Mouse (Mus musculus) kidney, embryonic 15.5 days (tissue): ENCODE results near the gene Fam81b. TPM values are rescaled to one million over a fixed set of nuclear protein-coding genes. Genes with fewer than 3 reads are reported as not detected.

ENCODE experiments used
- ATAC-seq: fragments of 200-750 bp; cut with Nextera tagmentation; replicated peaks from 2 replicates; pipeline ENCODE4 v1.8.0; 2017; ENCODE audit warnings: moderate TSS enrichment; ENCODE audit not compliant: low FRiP score
- H3K27ac ChIP-seq: fragments of 300-500 bp; sonication (generic); 2 replicates; pipeline ENCODE4 v1.5.1; 2015; ENCODE audit warnings: mild to moderate bottlenecking, inconsistent platforms
- H3K27me3 ChIP-seq: fragments of 300-500 bp; sonication (generic); 2 replicates; pipeline ENCODE4 v1.6.1; 2015; ENCODE audit warnings: inconsistent platforms
- H3K36me3 ChIP-seq: fragments of 300-500 bp; sonication (generic); 2 replicates; pipeline ENCODE4 v1.6.1; 2015; ENCODE audit warnings: inconsistent platforms
- H3K4me1 ChIP-seq: fragments of 300-500 bp; sonication (generic); 2 replicates; pipeline ENCODE4 v1.6.1; 2015; ENCODE audit warnings: inconsistent platforms
- H3K4me2 ChIP-seq: fragments of 300-500 bp; sonication (generic); 2 replicates; pipeline ENCODE4 v1.6.1; 2015; ENCODE audit warnings: moderate library complexity, mild to moderate bottlenecking, inconsistent platforms
- H3K4me3 ChIP-seq: fragments of 300-500 bp; sonication (generic); replicated peaks from 2 replicates; pipeline ENCODE4 v1.5.1; 2015; ENCODE audit warnings: mild to moderate bottlenecking, inconsistent platforms
- H3K9ac ChIP-seq: fragments of 300-500 bp; sonication (generic); 2 replicates; pipeline ENCODE4 v1.6.1; 2015; ENCODE audit warnings: mild to moderate bottlenecking, inconsistent platforms
- H3K9me3 ChIP-seq: fragments of 300-500 bp; sonication (generic); replicated peaks from 2 replicates; pipeline ENCODE4 v1.6.1; 2016; ENCODE audit warnings: inconsistent platforms
- WGBS: fragments of 180-500 bp; shearing (Covaris S2); methylation state at CpG from one replicate; pipeline ENCODE4 v1.1.7; 2015; ENCODE audit warnings: mixed read lengths; 5-methylcytosine and 5-hydroxymethylcytosine counted together
- polyA plus RNA-seq: library from polyadenylated mRNA; unstranded; fragments of >200 nt; fragmentation: Nextera tagmentation; extraction: Ambion mirVana; gene quantifications from 2 replicates; pipeline ENCODE4 v1.2.1, GENCODE M21; 2015

Fam81b gene
- polyA plus RNA-seq, 1 experiment from 2014 or later = not detected

DNA sequence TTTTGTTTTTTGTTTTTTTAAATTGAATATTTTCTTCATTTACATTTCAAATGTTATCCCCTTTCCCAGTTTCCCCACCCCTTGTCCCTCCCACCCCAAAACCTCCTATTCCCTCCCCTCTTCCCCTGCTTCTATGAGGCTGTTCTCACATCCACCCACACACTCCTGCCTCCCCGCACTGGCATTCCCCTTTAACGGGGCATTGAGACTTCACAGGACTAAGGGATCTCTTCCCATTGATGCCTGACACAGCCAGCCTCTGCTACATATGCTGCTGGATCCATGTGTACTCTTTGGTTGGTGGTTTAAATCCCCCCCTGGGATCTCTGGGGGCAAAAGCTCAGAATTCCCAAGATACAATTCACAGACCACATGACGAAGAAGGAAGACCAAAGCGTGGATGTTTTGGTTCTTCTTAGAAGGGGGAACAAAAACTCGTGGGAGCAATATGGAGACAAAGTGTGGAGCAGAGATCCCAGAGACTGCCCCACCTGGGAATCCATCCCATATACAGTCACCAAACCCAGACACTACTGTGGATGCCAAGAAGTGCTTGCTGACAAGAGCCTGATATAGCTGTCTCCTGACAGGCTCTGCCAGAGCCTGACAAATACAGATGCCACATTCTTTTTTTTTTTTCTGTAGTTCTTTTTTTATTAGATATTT, 40.4 kb downstream of the Fam81b start:
- Histone ChIP-seq H3K4me3 (no peak overlapping the region), H3K4me2 (no peak overlapping the region), H3K9me3 (no peaks in the 10 kb centered on the region), H3K4me1 (no peaks in the 10 kb centered on the region), H3K9ac (no peak overlapping the region), H3K27ac (no peak overlapping the region), H3K27me3 (no peaks in the 10 kb centered on the region), H3K36me3 (no peaks in the 10 kb centered on the region)
- ATAC-seq = no peak
- 68% methylated on average over 5 of the region's 5 CpGs for WGBS

- Histone ChIP-seq H3K9me3 (no peaks in the 10 kb centered on the region), H3K36me3 (no peaks in the 10 kb centered on the region), H3K27me3 (no peaks in the 10 kb centered on the region), H3K4me2 (no peak overlapping the region), H3K27ac (no peak overlapping the region), H3K9ac (no peak overlapping the region), H3K4me3 (no peak overlapping the region), H3K4me1 (no peaks in the 10 kb centered on the region)
- WGBS = 51% methylated on average over 1 of the region's 1 CpGs
- ATAC-seq = no peak
These were observed 46.1 kb downstream of the Fam81b start for GRCm38 (mm10) chr13:76258766-76259165.

DNA sequence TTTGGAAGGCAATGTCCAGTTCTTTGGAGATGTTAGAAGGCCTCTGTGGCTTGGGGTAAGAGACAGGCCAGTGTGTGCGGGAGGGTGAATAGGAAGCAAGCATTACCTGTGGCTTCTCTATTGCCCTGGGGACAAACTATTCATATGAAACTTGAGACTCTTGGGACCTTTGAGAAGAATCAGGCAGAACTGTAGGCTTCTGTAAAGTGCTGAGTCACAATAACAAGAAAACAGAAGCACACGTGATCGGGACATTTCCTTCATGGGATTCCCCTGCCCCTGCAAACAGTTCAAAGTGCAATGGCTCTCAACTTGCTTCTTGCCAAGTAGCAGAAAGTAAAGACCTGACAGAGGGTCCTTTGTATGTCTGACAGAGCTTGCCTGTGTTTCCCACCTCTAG, 48.5 kb downstream of the Fam81b start:
- WGBS = 73% methylated on average over 3 of the region's 3 CpGs
- ATAC-seq = no peak

DNA sequence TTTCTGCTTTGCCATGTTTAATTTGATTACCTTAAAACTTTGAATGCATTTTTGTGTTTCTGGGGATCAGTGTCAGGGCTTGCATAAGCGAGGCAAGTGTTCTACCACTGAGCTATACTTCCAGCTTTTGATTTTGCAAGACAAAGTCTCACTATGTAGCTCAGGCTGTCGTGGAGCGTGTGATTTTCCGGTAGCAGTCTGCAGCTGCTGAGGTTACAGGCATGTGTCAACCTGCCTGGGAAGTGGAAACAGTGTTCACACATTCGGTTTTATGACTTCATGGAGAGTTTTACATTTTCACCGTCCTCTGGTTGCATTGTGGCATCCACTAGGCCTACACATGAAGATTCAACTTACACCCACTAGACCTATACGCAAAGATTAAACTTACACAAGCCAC, 54.8 kb downstream of the Fam81b start:
- Histone ChIP-seq H3K27ac (no peak overlapping the region), H3K4me1 (no peaks in the 10 kb centered on the region), H3K9ac (no peak overlapping the region), H3K4me3 (no peak overlapping the region), H3K36me3 (no peaks in the 10 kb centered on the region), H3K27me3 (no peaks in the 10 kb centered on the region), H3K9me3 (no peaks in the 10 kb centered on the region), H3K4me2 (no peak overlapping the region)
- 71% methylated on average over 7 of the region's 7 CpGs for WGBS
- no peak for ATAC-seq

More for the DNA sequence above, 48.5 kb downstream of the Fam81b start:
- Histone ChIP-seq H3K9ac (no peak overlapping the region), H3K4me2 (no peak overlapping the region), H3K4me1 (no peaks in the 10 kb centered on the region), H3K4me3 (no peak overlapping the region), H3K27me3 (no peaks in the 10 kb centered on the region), H3K27ac (no peak overlapping the region), H3K36me3 (no peaks in the 10 kb centered on the region), H3K9me3 (no peaks in the 10 kb centered on the region)

- Histone ChIP-seq H3K4me1 (no peaks in the 10 kb centered on the region), H3K9me3 (no peaks in the 10 kb centered on the region), H3K4me3 (no peak overlapping the region), H3K27me3 (no peaks in the 10 kb centered on the region), H3K27ac (no peak overlapping the region), H3K36me3 (no peaks in the 10 kb centered on the region), H3K4me2 (no peak overlapping the region), H3K9ac (no peak overlapping the region)
- WGBS = 66% methylated on average over 1 of the region's 1 CpGs
- ATAC-seq = no peak
These were observed 55.8 kb downstream of the Fam81b start for GRCm38 (mm10) chr13:76249066-76249465.

GRCm38 (mm10) chr13:76215397-76215796, 89.5 kb downstream of the Fam81b start:
- Histone ChIP-seq H3K36me3 (no peaks in the 10 kb centered on the region), H3K4me2 (no peak overlapping the region), H3K27ac (no peak overlapping the region), H3K4me3 (no peak overlapping the region), H3K27me3 (no peaks in the 10 kb centered on the region), H3K4me1 (no peaks in the 10 kb centered on the region), H3K9ac (no peak overlapping the region), H3K9me3 (no peaks in the 10 kb centered on the region)
- ATAC-seq = no peak
- 53% methylated on average over 2 of the region's 2 CpGs for WGBS

- H3K9ac ChIP-seq = no peak overlapping the region
- no peaks in the 10 kb centered on the region for H3K9me3 ChIP-seq
- 82% methylated on average over 2 of the region's 2 CpGs for whole genome bisulfite sequencing
- no peak overlapping the region for H3K27ac ChIP-seq
- H3K27me3 ChIP-seq = no peaks in the 10 kb centered on the region
- H3K36me3 ChIP-seq = no peaks in the 10 kb centered on the region
- no peak overlapping the region for H3K4me2 ChIP-seq
- H3K4me3 ChIP-seq = no peak overlapping the region
- H3K4me1 ChIP-seq = no peaks in the 10 kb centered on the region
- no peak for ATAC-seq
These were observed 89.9 kb downstream of the Fam81b start for GRCm38 (mm10) chr13:76214928-76215327.

- Histone ChIP-seq H3K27me3 (no peaks in the 10 kb centered on the region), H3K4me2 (no peak overlapping the region), H3K27ac (no peak overlapping the region), H3K9ac (no peak overlapping the region), H3K4me1 (no peaks in the 10 kb centered on the region), H3K9me3 (no peaks in the 10 kb centered on the region), H3K36me3 (peaks cover 5% of the 10 kb centered on the region; the same call in 1 of the 2 replicates), H3K4me3 (no peak overlapping the region)
- ATAC-seq = no peak
- WGBS = 84% methylated on average over 4 of the region's 4 CpGs
These were observed 104.9 kb downstream of the Fam81b start for GRCm38 (mm10) chr13:76199943-76200342.

DNA sequence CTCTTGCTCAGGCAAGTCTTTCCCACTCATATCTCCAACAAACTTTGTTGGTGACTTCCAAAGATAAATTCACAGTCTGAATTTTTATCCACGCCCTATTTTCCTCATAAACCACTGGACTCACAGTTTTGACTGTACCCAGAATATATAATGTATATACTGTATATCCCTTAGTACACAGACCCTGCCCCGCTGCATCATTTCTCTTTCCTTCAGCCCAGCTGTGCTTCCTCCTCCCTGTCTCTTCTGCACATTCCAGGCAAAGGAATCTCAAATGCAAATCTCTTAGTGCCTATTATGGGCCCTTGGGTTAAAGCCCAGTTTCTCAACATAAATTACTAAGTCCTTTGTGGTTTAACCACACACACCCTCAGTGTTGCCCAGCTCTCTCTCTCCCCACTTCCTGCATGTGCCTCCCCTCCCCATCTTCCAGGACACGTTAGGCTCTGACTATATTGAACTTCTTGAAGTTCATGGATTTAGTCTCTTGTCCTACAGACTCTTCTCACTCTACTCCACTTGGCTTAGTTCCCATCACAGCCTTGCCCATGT, 107.5 kb downstream of the Fam81b start:
- 82% methylated on average over 3 of the region's 3 CpGs for WGBS
- H3K4me3 ChIP-seq = no peak overlapping the region
- H3K27me3 ChIP-seq = no peaks in the 10 kb centered on the region
- H3K9me3 ChIP-seq = no peaks in the 10 kb centered on the region
- ATAC-seq = no peak
- no peak overlapping the region for H3K9ac ChIP-seq
- no peaks in the 10 kb centered on the region for H3K4me1 ChIP-seq
- no peak overlapping the region for H3K4me2 ChIP-seq
- H3K36me3 ChIP-seq = peaks cover 11% of the 10 kb centered on the region
- no peak overlapping the region for H3K27ac ChIP-seq

GRCm38 (mm10) chr13:76195431-76196138, 109.3 kb downstream of the Fam81b start:
- WGBS = 88% methylated on average over 8 of the region's 8 CpGs

GRCm38 (mm10) chr13:76194937-76195336, 109.9 kb downstream of the Fam81b start:
- peaks cover 34% of the 10 kb centered on the region for H3K36me3 ChIP-seq
- H3K27ac ChIP-seq = no peak overlapping the region
- no peaks in the 10 kb centered on the region for H3K4me1 ChIP-seq
- no peak for ATAC-seq
- no peak overlapping the region for H3K4me3 ChIP-seq
- no peaks in the 10 kb centered on the region for H3K9me3 ChIP-seq
- H3K9ac ChIP-seq = no peak overlapping the region
- no peaks in the 10 kb centered on the region for H3K27me3 ChIP-seq
- no peak overlapping the region for H3K4me2 ChIP-seq

More at GRCm38 (mm10) chr13:76195431-76196138, 109.3 kb downstream of the Fam81b start:
- Histone ChIP-seq H3K36me3 (peaks cover 29% of the 10 kb centered on the region), H3K4me1 (no peaks in the 10 kb centered on the region), H3K9ac (no peak overlapping the region), H3K4me2 (no peak overlapping the region), H3K27me3 (no peaks in the 10 kb centered on the region), H3K9me3 (no peaks in the 10 kb centered on the region), H3K27ac (no peak overlapping the region), H3K4me3 (no peak overlapping the region)
- no peak for ATAC-seq

DNA sequence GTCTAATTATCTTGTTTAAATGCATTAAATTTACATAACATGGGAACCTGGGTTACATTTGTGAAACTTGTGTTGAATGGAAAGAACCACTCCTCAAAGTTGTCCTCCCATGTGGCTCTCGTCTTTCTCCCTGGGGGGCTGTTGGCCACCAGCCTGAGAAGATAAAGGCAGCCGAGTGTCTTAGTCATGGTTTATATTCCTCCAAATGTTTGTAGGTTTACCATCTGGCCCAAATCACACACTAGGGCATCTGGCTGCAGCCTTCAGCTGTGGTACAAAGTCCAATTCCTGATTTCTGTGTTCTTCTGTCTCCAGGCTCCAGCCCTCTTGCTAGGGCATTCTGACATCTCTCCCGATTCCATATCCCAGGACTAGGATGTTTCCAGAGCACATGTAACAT, 114.6 kb downstream of the Fam81b start:
- H3K27me3 ChIP-seq = no peaks in the 10 kb centered on the region
- H3K9me3 ChIP-seq = no peaks in the 10 kb centered on the region
- H3K4me3 ChIP-seq = no peak overlapping the region
- H3K4me2 ChIP-seq = no peak overlapping the region
- no peaks in the 10 kb centered on the region for H3K4me1 ChIP-seq
- no peak for ATAC-seq
- WGBS = 85% methylated on average over 3 of the region's 3 CpGs
- peaks cover 58% of the 10 kb centered on the region for H3K36me3 ChIP-seq
- no peak overlapping the region for H3K9ac ChIP-seq
- no peak overlapping the region for H3K27ac ChIP-seq
